Mouse (Mus musculus): ENCODE measurements around the gene P2ry2.

DNA sequence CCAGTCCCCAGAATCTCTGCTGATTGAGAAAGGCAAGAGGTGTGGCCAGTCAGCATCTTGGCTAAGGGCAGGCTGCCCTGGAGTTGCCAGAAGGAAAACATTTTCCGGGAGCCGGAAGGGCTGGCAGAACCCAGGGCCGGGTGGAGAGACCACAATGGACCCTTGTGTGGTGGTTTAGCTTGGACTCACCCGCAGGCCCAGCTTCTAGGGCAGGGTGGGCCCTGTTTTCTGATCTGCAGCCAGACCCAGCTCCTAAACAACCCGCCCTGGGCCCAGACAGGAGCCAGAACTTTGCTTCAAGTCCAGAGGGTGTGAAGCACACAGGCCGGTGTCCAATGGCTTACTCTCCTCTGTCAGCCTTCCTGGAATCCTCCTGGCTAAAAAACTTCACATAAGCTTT is 49.6 kb upstream of the P2ry2 start:
- no peak for TF ChIP-seq CTCF (IDR thresholded peaks at IDR 0.05; ENCODE audit: borderline replicate concordance, insufficient read depth, low read depth, low read length)
- no peak for TF ChIP-seq POLR2A (IDR thresholded peaks at IDR 0.05; ENCODE audit: borderline replicate concordance, insufficient read depth, low read length)

Measured in cerebellum, adult 2 months (tissue).